Mouse (Mus musculus): ENCODE data around the gene Olfr646.

- TF ChIP-seq POLR2A (IDR thresholded peaks at IDR 0.05; ENCODE audit: borderline replicate concordance, control insufficient read depth, low read depth, low read length) (no peak), CTCF (IDR thresholded peaks at IDR 0.05; ENCODE audit: control insufficient read depth, insufficient read depth, low read length) (no peak)
Observed at GRCm38 (mm10) chr7:104071769-104072168, 32.9 kb upstream of the Olfr646 start, which contains the start of gene Olfr644.
